Mouse (Mus musculus) liver, embryonic 12.5 days (tissue): Measurements from ENCODE around the gene Sidt1. TPM values are rescaled to one million over a fixed set of nuclear protein-coding genes. Genes with fewer than 3 reads are reported as not detected.
"Not testable (repeated sequence)": the region's sequence is repeated elsewhere in the genome, so short reads cannot be mapped to it uniquely, and the experiment has no call there.

Experiments used
- ATAC-seq: fragments of 200-750 bp; cut with Nextera tagmentation; 2 replicates; pipeline ENCODE4 v1.8.0; 2017; ENCODE audit warnings: moderate number of reproducible peaks, mild to moderate bottlenecking, moderate library complexity
- H3K27ac ChIP-seq: fragments of 300-500 bp; sonication (generic); 2 replicates; pipeline ENCODE4 v1.5.1; 2016; ENCODE audit warnings: mild to moderate bottlenecking
- H3K27me3 ChIP-seq: fragments of 300-500 bp; sonication (generic); replicated peaks from 2 replicates; pipeline ENCODE4 v1.6.1; 2016; ENCODE audit warnings: mild to moderate bottlenecking, moderate library complexity
- H3K36me3 ChIP-seq: fragments of 300-500 bp; sonication (generic); 2 replicates; pipeline ENCODE4 v1.6.1; 2016; ENCODE audit warnings: mild to moderate bottlenecking, moderate library complexity
- H3K4me1 ChIP-seq: fragments of 300-500 bp; sonication (generic); 2 replicates; pipeline ENCODE4 v1.6.1; 2016
- H3K4me2 ChIP-seq: fragments of 300-500 bp; sonication (generic); 2 replicates; pipeline ENCODE4 v1.6.1; 2016; ENCODE audit warnings: mild to moderate bottlenecking, moderate library complexity
- H3K4me3 ChIP-seq: fragments of 300-500 bp; sonication (generic); 2 replicates; pipeline ENCODE4 v1.5.1; 2016; ENCODE audit warnings: mild to moderate bottlenecking, moderate library complexity
- H3K9ac ChIP-seq: fragments of 300-500 bp; sonication (generic); 2 replicates; pipeline ENCODE4 v1.6.1; 2016; ENCODE audit warnings: mild to moderate bottlenecking, moderate library complexity
- H3K9me3 ChIP-seq: fragments of 300-500 bp; sonication (generic); replicated peaks from 2 replicates; pipeline ENCODE4 v1.6.1; 2016; ENCODE audit warnings: mild to moderate bottlenecking, moderate library complexity
- WGBS: fragments of 180-500 bp; shearing (Covaris S2); methylation state at CpG from one replicate; pipeline ENCODE4 v1.1.7; 2016; ENCODE audit not compliant: insufficient replicate concordance; 5-methylcytosine and 5-hydroxymethylcytosine counted together
- polyA plus RNA-seq: library from polyadenylated mRNA; unstranded; fragments of >200 nt; fragmentation: Nextera tagmentation; extraction: Ambion mirVana; gene quantifications from 2 replicates; pipeline ENCODE4 v1.2.1, GENCODE M21; 2016

Sidt1 gene
- polyA plus RNA-seq, 1 experiment from 2014 or later = not detected

- no peak overlapping the region for H3K4me3 ChIP-seq
- no peaks in the 10 kb centered on the region for H3K36me3 ChIP-seq
- H3K9ac ChIP-seq = no peak overlapping the region
- H3K9me3 ChIP-seq = no peaks in the 10 kb centered on the region
- H3K4me2 ChIP-seq = no peak overlapping the region
- no peak for ATAC-seq
- H3K4me1 ChIP-seq = no peaks in the 10 kb centered on the region
- 55% methylated on average over 20 of the region's 20 CpGs for WGBS
- no peak overlapping the region for H3K27ac ChIP-seq
- H3K27me3 ChIP-seq = no peaks in the 10 kb centered on the region
Measured at GRCm38 (mm10) chr16:44299438-44300093, 33.4 kb downstream of the Sidt1 start.

GRCm38 (mm10) chr16:44293960-44294359 lies 39.0 kb downstream of the Sidt1 start:
- Histone ChIP-seq H3K4me1 (no peaks in the 10 kb centered on the region), H3K27me3 (no peaks in the 10 kb centered on the region), H3K9ac (no peak overlapping the region), H3K9me3 (no peaks in the 10 kb centered on the region), H3K4me2 (no peak overlapping the region), H3K27ac (no peak overlapping the region), H3K4me3 (no peak overlapping the region), H3K36me3 (no peaks in the 10 kb centered on the region)
- ATAC-seq = no peak

- not testable (repeated sequence) for H3K27ac ChIP-seq, H3K36me3 ChIP-seq, H3K4me1 ChIP-seq, H3K9ac ChIP-seq, H3K9me3 ChIP-seq, H3K4me2 ChIP-seq, H3K4me3 ChIP-seq, H3K27me3 ChIP-seq, ATAC-seq
- 68% methylated on average over 2 of the region's 2 CpGs for WGBS
Measured at GRCm38 (mm10) chr16:44292681-44293080, 40.3 kb downstream of the Sidt1 start.

GRCm38 (mm10) chr16:44289004-44289648 lies 43.9 kb downstream of the Sidt1 start:
- no peak overlapping the region for H3K27ac ChIP-seq

GRCm38 (mm10) chr16:44287356-44287950 lies 45.5 kb downstream of the Sidt1 start:
- no peak for ATAC-seq
- Histone ChIP-seq H3K9me3 (no peaks in the 10 kb centered on the region), H3K4me2 (no peak overlapping the region), H3K27me3 (no peaks in the 10 kb centered on the region), H3K36me3 (no peaks in the 10 kb centered on the region), H3K27ac (no peak overlapping the region), H3K4me1 (no peaks in the 10 kb centered on the region), H3K9ac (no peak overlapping the region), H3K4me3 (no peak overlapping the region)
- WGBS = 46% methylated on average over 7 of the region's 7 CpGs

More at GRCm38 (mm10) chr16:44289004-44289648, 43.9 kb downstream of the Sidt1 start:
- H3K4me2 ChIP-seq = no peak overlapping the region
- H3K9me3 ChIP-seq = no peaks in the 10 kb centered on the region
- H3K4me1 ChIP-seq = no peaks in the 10 kb centered on the region
- no peak for ATAC-seq
- H3K4me3 ChIP-seq = no peak overlapping the region
- H3K27me3 ChIP-seq = no peaks in the 10 kb centered on the region
- no peak overlapping the region for H3K9ac ChIP-seq
- 65% methylated on average over 4 of the region's 4 CpGs for WGBS
- H3K36me3 ChIP-seq = no peaks in the 10 kb centered on the region

- H3K27ac ChIP-seq = no peak overlapping the region
- no peaks in the 10 kb centered on the region for H3K4me1 ChIP-seq
- H3K4me3 ChIP-seq = no peak overlapping the region
- H3K27me3 ChIP-seq = no peaks in the 10 kb centered on the region
- no peaks in the 10 kb centered on the region for H3K9me3 ChIP-seq
- ATAC-seq = no peak
- H3K4me2 ChIP-seq = no peak overlapping the region
- no peak overlapping the region for H3K9ac ChIP-seq
- no peaks in the 10 kb centered on the region for H3K36me3 ChIP-seq
- 65% methylated on average over 5 of the region's 5 CpGs for WGBS
Measured at GRCm38 (mm10) chr16:44282614-44283325, 50.2 kb downstream of the Sidt1 start.

GRCm38 (mm10) chr16:44282036-44282435 lies 51.0 kb downstream of the Sidt1 start:
- no peaks in the 10 kb centered on the region for H3K36me3 ChIP-seq
- no peak overlapping the region for H3K27ac ChIP-seq

GRCm38 (mm10) chr16:44280806-44281205 lies 52.2 kb downstream of the Sidt1 start:
- Histone ChIP-seq H3K36me3 (no peaks in the 10 kb centered on the region), H3K4me1 (no peaks in the 10 kb centered on the region), H3K4me3 (no peak overlapping the region), H3K4me2 (no peak overlapping the region), H3K9me3 (no peaks in the 10 kb centered on the region), H3K9ac (no peak overlapping the region), H3K27me3 (no peaks in the 10 kb centered on the region), H3K27ac (no peak overlapping the region)
- 80% methylated on average over 2 of the region's 2 CpGs for WGBS
- no peak for ATAC-seq

More at GRCm38 (mm10) chr16:44282036-44282435, 51.0 kb downstream of the Sidt1 start:
- H3K9ac ChIP-seq = no peak overlapping the region
- H3K9me3 ChIP-seq = no peaks in the 10 kb centered on the region
- H3K4me3 ChIP-seq = no peak overlapping the region
- no peak overlapping the region for H3K4me2 ChIP-seq
- ATAC-seq = no peak
- 44% methylated on average over 3 of the region's 3 CpGs for WGBS
- H3K4me1 ChIP-seq = no peaks in the 10 kb centered on the region
- no peaks in the 10 kb centered on the region for H3K27me3 ChIP-seq

GRCm38 (mm10) chr16:44277212-44277611 lies 55.8 kb downstream of the Sidt1 start:
- Histone ChIP-seq H3K27me3 (no peaks in the 10 kb centered on the region), H3K36me3 (no peaks in the 10 kb centered on the region), H3K9ac (no peak overlapping the region), H3K9me3 (no peaks in the 10 kb centered on the region), H3K4me3 (no peak overlapping the region), H3K4me2 (no peak overlapping the region), H3K27ac (no peak overlapping the region), H3K4me1 (no peaks in the 10 kb centered on the region)
- WGBS = 82% methylated on average over 10 of the region's 10 CpGs
- ATAC-seq = no peak

GRCm38 (mm10) chr16:44271371-44272038 lies 61.5 kb downstream of the Sidt1 start:
- Histone ChIP-seq H3K27me3 (no peaks in the 10 kb centered on the region), H3K4me3 (no peak overlapping the region), H3K4me2 (no peak overlapping the region), H3K9ac (no peak overlapping the region), H3K36me3 (no peaks in the 10 kb centered on the region), H3K4me1 (peaks cover 1% of the 10 kb centered on the region; the same call in 1 of the 2 replicates), H3K27ac (no peak overlapping the region), H3K9me3 (no peaks in the 10 kb centered on the region)
- 54% methylated on average over 9 of the region's 9 CpGs for WGBS
- ATAC-seq = no peak

- Histone ChIP-seq H3K36me3 (no peaks in the 10 kb centered on the region), H3K9ac (no peak overlapping the region), H3K4me1 (peaks cover 10% of the 10 kb centered on the region), H3K27ac (no peak overlapping the region), H3K27me3 (no peaks in the 10 kb centered on the region), H3K4me2 (no peak overlapping the region), H3K4me3 (no peak overlapping the region), H3K9me3 (no peaks in the 10 kb centered on the region)
- 63% methylated on average over 5 of the region's 5 CpGs for WGBS
- no peak for ATAC-seq
Measured at GRCm38 (mm10) chr16:44270606-44271005, 62.4 kb downstream of the Sidt1 start.
